Mouse (Mus musculus) heart, postnatal 0 days (tissue): ENCODE results near the gene Faf1. TPM values are rescaled to one million over a fixed set of nuclear protein-coding genes. Genes with fewer than 3 reads are reported as not detected.

Experiments
- ATAC-seq: fragments of 200-750 bp; cut with Nextera tagmentation; 2 replicates; pipeline ENCODE4 v1.8.0; 2017; ENCODE audit warnings: low read depth, moderate number of reproducible peaks, moderate library complexity; ENCODE audit not compliant: insufficient read depth
- DNase-seq: peaks from one replicate; pipeline ENCODE4 v3.0.0-alpha.2; 2016; ENCODE audit warnings: low spot score
- H3K27ac ChIP-seq: fragments of 300-500 bp; sonication (generic); 2 replicates; pipeline ENCODE4 v1.5.1; 2014; ENCODE audit warnings: low read depth, mild to moderate bottlenecking
- H3K27me3 ChIP-seq: fragments of 300-500 bp; sonication (generic); 2 replicates; pipeline ENCODE4 v1.6.1; 2014; ENCODE audit warnings: low read length, mixed read lengths; ENCODE audit not compliant: control insufficient read depth, insufficient read depth
- H3K36me3 ChIP-seq: fragments of 300-500 bp; sonication (generic); replicated peaks from 2 replicates; pipeline ENCODE4 v1.6.1; 2014; ENCODE audit warnings: low read length, mixed read lengths; ENCODE audit not compliant: control insufficient read depth, insufficient read depth
- H3K4me1 ChIP-seq: fragments of 300-500 bp; sonication (generic); 2 replicates; pipeline ENCODE4 v1.6.1; 2014; ENCODE audit warnings: antibody characterized with exemption; ENCODE audit not compliant: control insufficient read depth, insufficient read depth
- H3K4me2 ChIP-seq: fragments of 300-500 bp; sonication (generic); 2 replicates; pipeline ENCODE4 v1.6.1; 2014; ENCODE audit warnings: low read depth, mild to moderate bottlenecking, low read length, moderate library complexity
- H3K4me3 ChIP-seq: fragments of 300-500 bp; sonication (generic); 2 replicates; pipeline ENCODE4 v1.5.1; 2014; ENCODE audit warnings: low read depth, low read length
- H3K9ac ChIP-seq: fragments of 300-500 bp; sonication (generic); replicated peaks from 2 replicates; pipeline ENCODE4 v1.6.1; 2014; ENCODE audit warnings: low read depth, low read length, mixed read lengths
- H3K9me3 ChIP-seq: fragments of 300-500 bp; sonication (generic); replicated peaks from 2 replicates; pipeline ENCODE4 v1.6.1; 2016; ENCODE audit warnings: low read length; ENCODE audit not compliant: control insufficient read depth
- CTCF ChIP-seq: IDR thresholded peaks from 2 replicates; pipeline ENCODE4 v1.5.1; 2016; ENCODE audit warnings: antibody characterized with exemption, control low read depth, low read depth
- EP300 ChIP-seq: IDR thresholded peaks from 2 replicates; pipeline ENCODE4 v1.6.1; 2016; ENCODE audit warnings: antibody characterized with exemption, low read depth
- WGBS: fragments of 180-500 bp; shearing (Covaris S2); extraction: QIAGEN DNeasy Blood & Tissue Kit; methylation state at CpG from one replicate; pipeline ENCODE4 v1.1.7; 2014; 5-methylcytosine and 5-hydroxymethylcytosine counted together
- polyA plus RNA-seq: library from polyadenylated mRNA; unstranded; fragments of >200 nt; fragmentation: Nextera tagmentation; extraction: Ambion mirVana; gene quantifications from 2 replicates; pipeline ENCODE4 v1.2.1, GENCODE M21; 2015
- total RNA-seq: library from RNA; depleted of rRNA; stranded (reverse); fragments of >200 nt; gene quantifications from 2 replicates; pipeline ENCODE4 v1.2.3, GENCODE M21; 2014; ENCODE audit warnings: low replicate concordance

The Faf1 gene
- total and polyA plus RNA-seq, 2 experiments from 2014 or later, result 19.4 to 26.7 TPM

- no peaks in the 10 kb centered on the region for H3K9me3 ChIP-seq
- ATAC-seq (no peak), DNase-seq (no peak)
- H3K4me3 ChIP-seq, result no peak overlapping the region
- H3K27ac ChIP-seq, result no peak overlapping the region
- no peaks in the 10 kb centered on the region for H3K36me3 ChIP-seq
- H3K4me1 ChIP-seq, result no peaks in the 10 kb centered on the region
- 72% methylated on average over 2 of the region's 2 CpGs for WGBS
- no peak overlapping the region for H3K9ac ChIP-seq
- H3K27me3 ChIP-seq, result no peaks in the 10 kb centered on the region
- H3K4me2 ChIP-seq, result no peak overlapping the region
- TF ChIP-seq CTCF (no peak), EP300 (no peak)
These were observed 83.5 kb downstream of the Faf1 start for GRCm38 (mm10) chr4:109759901-109760300.

- TF ChIP-seq EP300 (no peak), CTCF (no peak)
- Histone ChIP-seq H3K4me2 (no peak overlapping the region), H3K9me3 (no peaks in the 10 kb centered on the region), H3K27ac (no peak overlapping the region), H3K36me3 (no peaks in the 10 kb centered on the region), H3K9ac (no peak overlapping the region), H3K4me1 (no peaks in the 10 kb centered on the region), H3K27me3 (no peaks in the 10 kb centered on the region), H3K4me3 (no peak overlapping the region)
- DNase-seq (no peak), ATAC-seq (no peak)
- WGBS, result 79% methylated on average over 3 of the region's 3 CpGs
These were observed 84.1 kb downstream of the Faf1 start for GRCm38 (mm10) chr4:109760501-109760900.

GRCm38 (mm10) chr4:109762768-109763501, 86.5 kb downstream of the Faf1 start:
- 74% methylated on average over 7 of the region's 7 CpGs for WGBS
- no peaks in the 10 kb centered on the region for H3K36me3 ChIP-seq
- H3K9me3 ChIP-seq, result no peaks in the 10 kb centered on the region
- TF ChIP-seq EP300 (no peak), CTCF (no peak)
- H3K4me2 ChIP-seq, result no peak overlapping the region
- no peak overlapping the region for H3K9ac ChIP-seq
- H3K27ac ChIP-seq, result no peak overlapping the region
- no peak for ATAC-seq
- H3K4me1 ChIP-seq, result no peaks in the 10 kb centered on the region
- no peak for DNase-seq
- no peak overlapping the region for H3K4me3 ChIP-seq
- H3K27me3 ChIP-seq, result no peaks in the 10 kb centered on the region

GRCm38 (mm10) chr4:109769071-109769470, 92.7 kb downstream of the Faf1 start:
- no peaks in the 10 kb centered on the region for H3K36me3 ChIP-seq
- no peak overlapping the region for H3K9ac ChIP-seq
- H3K4me1 ChIP-seq, result no peaks in the 10 kb centered on the region
- H3K9me3 ChIP-seq, result no peaks in the 10 kb centered on the region
- no peaks in the 10 kb centered on the region for H3K27me3 ChIP-seq
- WGBS, result 83% methylated on average over 1 of the region's 1 CpGs
- TF ChIP-seq EP300 (no peak), CTCF (no peak)
- DNase-seq (no peak), ATAC-seq (no peak)
- H3K4me3 ChIP-seq, result no peak overlapping the region
- H3K4me2 ChIP-seq, result no peak overlapping the region
- no peak overlapping the region for H3K27ac ChIP-seq

- no peak overlapping the region for H3K27ac ChIP-seq
- H3K36me3 ChIP-seq, result no peaks in the 10 kb centered on the region
- DNase-seq (no peak), ATAC-seq (no peak)
- H3K9ac ChIP-seq, result no peak overlapping the region
- no peak for TF ChIP-seq EP300
- TF ChIP-seq CTCF, result no peak
- WGBS, result 95% methylated on average over 4 of the region's 4 CpGs
- no peak overlapping the region for H3K4me2 ChIP-seq
- no peaks in the 10 kb centered on the region for H3K27me3 ChIP-seq
- H3K4me1 ChIP-seq, result no peaks in the 10 kb centered on the region
- no peaks in the 10 kb centered on the region for H3K9me3 ChIP-seq
- H3K4me3 ChIP-seq, result no peak overlapping the region
These were observed 106.3 kb downstream of the Faf1 start for GRCm38 (mm10) chr4:109782577-109783114.
